Mouse (Mus musculus) C2C12 (cell line): ENCODE results near the gene Hist1h1d.

Source experiments
- CTCF ChIP-seq: IDR thresholded peaks from one replicate; pipeline ENCODE4 v1.5.1; 2011; ENCODE audit not compliant: control insufficient read depth, insufficient read depth, insufficient read length
- MAX ChIP-seq: IDR thresholded peaks from one replicate; pipeline ENCODE4 v1.6.1; 2011; ENCODE audit warnings: mild to moderate bottlenecking, control low read depth
- MYOG ChIP-seq: IDR thresholded peaks from one replicate; pipeline ENCODE4 v1.6.1; 2011; ENCODE audit not compliant: control insufficient read depth, insufficient read length; ENCODE audit errors: extremely low read depth
- USF1 ChIP-seq: IDR thresholded peaks from one replicate; pipeline ENCODE4 v1.6.1; 2011; ENCODE audit warnings: low read depth, mild to moderate bottlenecking, control low read depth, moderate library complexity

DNA sequence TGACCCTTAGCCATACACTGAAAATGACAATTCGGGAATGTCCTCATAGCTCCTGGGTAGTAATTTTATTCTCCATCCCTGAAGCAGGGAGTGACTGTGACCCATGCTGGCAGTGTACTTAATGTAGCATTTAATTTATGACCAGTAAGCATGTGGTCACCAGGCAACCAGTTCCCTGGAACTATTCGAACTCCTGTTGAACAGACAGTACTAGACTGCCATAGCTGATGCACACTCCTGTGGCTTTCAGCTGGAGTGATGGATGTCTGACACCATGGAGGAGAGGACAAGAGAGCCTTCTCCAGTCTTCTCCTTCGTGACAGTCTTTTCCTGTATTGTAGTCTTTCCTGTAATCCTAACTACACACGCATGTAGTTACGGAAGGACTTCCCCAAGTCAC, 24.1 kb upstream of the Hist1h1d start:
- no peak for TF ChIP-seq CTCF
- TF ChIP-seq MYOG = no peak
- no peak for TF ChIP-seq USF1
- TF ChIP-seq MAX = no peak
